Comparison of ENCODE assay signal across 9 mouse cellular contexts in the genomic region with DNA sequence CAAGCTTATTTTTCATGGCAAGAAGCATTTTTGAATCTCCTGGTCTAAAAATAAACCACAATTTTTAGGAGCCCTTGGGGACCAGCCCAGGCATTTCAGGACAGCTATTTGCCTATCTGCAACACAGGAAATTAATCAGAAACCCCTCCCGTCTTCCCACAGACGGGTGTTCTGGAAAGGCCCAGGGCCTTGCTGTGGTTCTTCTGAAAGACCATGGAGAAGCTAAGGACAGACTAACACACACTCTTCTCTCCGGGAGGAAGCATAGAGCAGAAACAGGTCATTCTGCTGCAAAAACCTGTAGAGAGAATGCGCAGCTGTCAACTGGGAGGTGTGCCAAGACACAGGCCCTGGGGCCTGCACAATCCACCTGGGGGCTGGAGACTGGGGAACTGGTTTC. TPM values are rescaled to one million over a fixed set of nuclear protein-coding genes. Genes with fewer than 3 reads are reported as not detected.
DNase-seq lines count a peak whose midpoint lies in the region; ATAC-seq and TF ChIP-seq lines count a peak whose summit lies in the region.
"Had no signal": no experiment of that assay in that cellular context is flagged by ENCODE, and none has a peak within 500 bp of the region (broad histone marks: within the 10 kb centered on the region; RNA-seq: fewer than 3 reads in every experiment).

No protein-coding gene starts in this region.

- H3K9ac ChIP-seq in heart, embryonic 14.5 days (ENCODE audit: low read length): peak overlapping the region; percentile 38; the same call in 1 of the 2 replicates
- H3K9ac ChIP-seq: liver, embryonic 15.5 days had no signal

- peaks cover 15 to 26% of the 10 kb centered on the region in 2 experiments for H3K4me1 ChIP-seq in heart, embryonic 14.5 days (ENCODE audit: control insufficient read depth in 2 of 2, insufficient read depth in 2 of 2, low read length in 2 of 2)

- no peak for ATAC-seq in heart, embryonic 14.5 days (ENCODE audit: insufficient number of reproducible peaks, insufficient read depth, low FRiP score, low read depth)

- no peak for TF ChIP-seq CTCF in layer of hippocampus, adult 2 months (conservative IDR thresholded peaks at IDR 0.05)

- 20% methylated on average over 4 of the region's 4 CpGs for WGBS in heart, embryonic 14.5 days

- H3K27ac ChIP-seq in layer of hippocampus, adult 2 months: peak overlapping the region; percentile 82
- peak overlapping the region; percentile 53 to 72; a peak in 3 of 4 replicates for H3K27ac ChIP-seq in heart, embryonic 14.5 days (replicated peaks in 1 of 2; ENCODE audit: control insufficient read depth in 1 of 2, insufficient read depth in 1 of 2, low read depth in 2 of 2, low read length in 2 of 2)
- H3K27ac ChIP-seq: liver, embryonic 15.5 days had no signal

- H3K4me3 ChIP-seq in layer of hippocampus, adult 2 months: no peak overlapping the region
- H3K4me3 ChIP-seq in heart, embryonic 14.5 days (ENCODE audit: control insufficient read depth in 1 of 2, insufficient read depth in 1 of 2, low read depth in 1 of 2, low read length in 2 of 2): no peak overlapping the region
- H3K4me3 ChIP-seq: liver, embryonic 15.5 days had no signal

- H3K9me3 ChIP-seq in heart, embryonic 14.5 days (ENCODE audit: control insufficient read depth, low read length): no peaks in the 10 kb centered on the region
- H3K9me3 ChIP-seq: liver, embryonic 15.5 days had no signal

- peak overlapping the region; percentile 29; the same call in 1 of the 2 replicates for H3K4me2 ChIP-seq in heart, embryonic 14.5 days (ENCODE audit: low read length)
- H3K4me2 ChIP-seq: liver, embryonic 15.5 days had no signal

- 0 out of 2 replicates have a peak, but pooled peaks cover 4% of the 10 kb centered on the region for H3K27me3 ChIP-seq in heart, embryonic 14.5 days (ENCODE audit: control insufficient read depth, insufficient read depth, low read length)

- DNase-seq in layer of hippocampus, adult 2 months (ENCODE audit: low spot score in 2 of 2): no peak
- no peak for DNase-seq in layer of hippocampus, adult 9-10 months (ENCODE audit: low spot score)
- peak; percentile 89 for DNase-seq in cerebellum, adult 9-11 months
- peak; percentile 36 to 63 for DNase-seq in kidney, postnatal 4 days
- DNase-seq in adipocyte (ENCODE audit: low spot score): no peak
- no peak for DNase-seq in layer of hippocampus, adult 9-11 months
- DNase-seq in layer of hippocampus, postnatal 14 days (ENCODE audit: low spot score in 2 of 2): no peak

- H3K36me3 ChIP-seq in heart, embryonic 14.5 days (ENCODE audit: control insufficient read depth, insufficient read depth, low read length): no peaks in the 10 kb centered on the region
- H3K36me3 ChIP-seq: liver, embryonic 15.5 days had no signal

RNA-seq across cellular contexts. Expression of a gene that starts 3.3 kb away (rescaled TPM):
- total RNA-seq in layer of hippocampus, adult 2 months (2021): 10 to 100 TPM; 80.6 to 95.8 TPM
- polyA plus RNA-seq in heart, embryonic 14.5 days (2014; fragmentation: Nextera tagmentation; extraction: Ambion mirVana): 90.5 and 95.6 TPM in 2 replicates
- 10 to 100 TPM; 66.5 to 68.6 TPM for total RNA-seq in layer of hippocampus, postnatal 14 days (2021)

RNA-seq across cellular contexts. Expression of a gene that starts 4.2 kb away (rescaled TPM):
- total RNA-seq in layer of hippocampus, adult 2 months (2021): 1 to 10 TPM in 1 of 2 experiments, under 1 TPM in 1; 0.66 to 1.1 TPM
- 0.26 and 0.30 TPM in 2 replicates for polyA plus RNA-seq in heart, embryonic 14.5 days (2014; fragmentation: Nextera tagmentation; extraction: Ambion mirVana)
- under 1 TPM; 0.55 to 0.88 TPM for total RNA-seq in layer of hippocampus, postnatal 14 days (2021)

RNA-seq across cellular contexts. Expression of a gene that starts 42.9 kb away (rescaled TPM):
- total RNA-seq in layer of hippocampus, adult 2 months (2021): under 1 TPM; 0.39 to 0.41 TPM
- polyA plus RNA-seq in heart, embryonic 14.5 days (2014; fragmentation: Nextera tagmentation; extraction: Ambion mirVana): 0.11 TPM in 1 of 2 replicates, not detected in the other
- total RNA-seq in layer of hippocampus, postnatal 14 days (2021): 1 to 10 TPM; 1.1 to 1.2 TPM
- polyA plus RNA-seq: liver, embryonic 15.5 days had no signal

Comparison
In these comparisons a context has a peak if more than half of its experiments do, and no peak if none do; other contexts are left out.
1. DNase-seq: peak in cerebellum, adult 9-11 months (single experiment) and kidney, postnatal 4 days (2 of 2); none in layer of hippocampus, adult 2 months (0 of 2), layer of hippocampus, adult 9-10 months (single experiment), adipocyte (single experiment), layer of hippocampus, adult 9-11 months (single experiment) and layer of hippocampus, postnatal 14 days (0 of 2).